Mouse (Mus musculus): ENCODE data around the gene Chchd4. TPM values are rescaled to one million over a fixed set of nuclear protein-coding genes. Genes with fewer than 3 reads are reported as not detected.
"Not testable (repeated sequence)": the region's sequence is repeated elsewhere in the genome, so short reads cannot be mapped to it uniquely, and the experiment has no call there.

The Chchd4 gene
- polyA plus RNA-seq, 1 experiment from 2014 or later, result 4.3 TPM

- H3K4me3 ChIP-seq (ENCODE audit: inconsistent target), result no peak overlapping the region
- no peak overlapping the region for H3K27ac ChIP-seq
- H3K36me3 ChIP-seq (ENCODE audit: inconsistent target), result peaks cover 21% of the 10 kb centered on the region
- H3K79me2 ChIP-seq (ENCODE audit: inconsistent target), result no peaks in the 10 kb centered on the region
- WGBS (ENCODE audit: missing documents), result 90% methylated on average over 6 of the region's 6 CpGs
Measured at GRCm38 (mm10) chr6:91491004-91491403, 17.7 kb upstream of the Chchd4 start.

GRCm38 (mm10) chr6:91489872-91490271 lies 16.5 kb upstream of the Chchd4 start:
- H3K36me3 ChIP-seq (ENCODE audit: inconsistent target), result peaks cover 27% of the 10 kb centered on the region
- H3K79me2 ChIP-seq (ENCODE audit: inconsistent target), result no peaks in the 10 kb centered on the region
- H3K27ac ChIP-seq, result no peak overlapping the region; the same call in 1 of the 2 replicates
- no peak overlapping the region for H3K4me3 ChIP-seq (ENCODE audit: inconsistent target)
- 80% methylated on average over 10 of the region's 10 CpGs for WGBS (ENCODE audit: missing documents)

GRCm38 (mm10) chr6:91488496-91489212 lies 15.3 kb upstream of the Chchd4 start:
- H3K36me3 ChIP-seq (ENCODE audit: inconsistent target), result peaks cover 30% of the 10 kb centered on the region
- WGBS (ENCODE audit: missing documents), result 41% methylated on average over 9 of the region's 9 CpGs
- H3K4me3 ChIP-seq (ENCODE audit: inconsistent target), result no peak overlapping the region
- no peaks in the 10 kb centered on the region for H3K79me2 ChIP-seq (ENCODE audit: inconsistent target)
- H3K27ac ChIP-seq, result peak overlapping the region; percentile 61

GRCm38 (mm10) chr6:91486736-91487453 lies 13.5 kb upstream of the Chchd4 start:
- H3K36me3 ChIP-seq (ENCODE audit: inconsistent target), result peaks cover 43% of the 10 kb centered on the region
- H3K27ac ChIP-seq, result no peak overlapping the region
- WGBS (ENCODE audit: missing documents), result 96% methylated on average over 15 of the region's 15 CpGs

GRCm38 (mm10) chr6:91483371-91483770 lies 10.0 kb upstream of the Chchd4 start:
- no peak overlapping the region for H3K27ac ChIP-seq
- 53% methylated on average over 2 of the region's 2 CpGs for WGBS (ENCODE audit: missing documents)
- no peak overlapping the region for H3K4me3 ChIP-seq (ENCODE audit: inconsistent target)
- peaks cover 78% of the 10 kb centered on the region for H3K36me3 ChIP-seq (ENCODE audit: inconsistent target)
- H3K79me2 ChIP-seq (ENCODE audit: inconsistent target), result no peaks in the 10 kb centered on the region

More at GRCm38 (mm10) chr6:91486736-91487453, 13.5 kb upstream of the Chchd4 start:
- H3K4me3 ChIP-seq (ENCODE audit: inconsistent target), result no peak overlapping the region
- H3K79me2 ChIP-seq (ENCODE audit: inconsistent target), result no peaks in the 10 kb centered on the region

GRCm38 (mm10) chr6:91476541-91476940 lies 3.2 kb upstream of the Chchd4 start:
- Histone ChIP-seq H3K36me3 (ENCODE audit: inconsistent target) (peaks cover 44% of the 10 kb centered on the region), H3K27ac (no peak overlapping the region), H3K79me2 (ENCODE audit: inconsistent target) (peaks cover 49% of the 10 kb centered on the region), H3K4me3 (ENCODE audit: inconsistent target) (no peak overlapping the region)
- WGBS (ENCODE audit: missing documents), result 100% methylated on average over 2 of the region's 2 CpGs

GRCm38 (mm10) chr6:91474441-91475190 lies 1.3 kb upstream of the Chchd4 start:
- Histone ChIP-seq H3K36me3 (ENCODE audit: inconsistent target) (peaks cover 25% of the 10 kb centered on the region), H3K79me2 (ENCODE audit: inconsistent target) (peaks cover 68% of the 10 kb centered on the region), H3K27ac (peak overlapping the region; percentile 58), H3K4me3 (ENCODE audit: inconsistent target) (peak overlapping the region; percentile 98)
- 55% methylated on average over 9 of the region's 9 CpGs for WGBS (ENCODE audit: missing documents)

- Histone ChIP-seq H3K36me3 (ENCODE audit: inconsistent target) (peaks cover 18% of the 10 kb centered on the region), H3K27ac (peak overlapping the region; percentile 58), H3K79me2 (ENCODE audit: inconsistent target) (peaks cover 75% of the 10 kb centered on the region), H3K4me3 (ENCODE audit: inconsistent target) (peak overlapping the region; percentile 98)
- WGBS (ENCODE audit: missing documents), result 1% methylated on average over 26 of the region's 27 CpGs
Measured at GRCm38 (mm10) chr6:91473805-91474440, 577 bp upstream of the Chchd4 start.

- peak overlapping the region; percentile 36 for H3K27ac ChIP-seq
- H3K4me3 ChIP-seq (ENCODE audit: inconsistent target), result peak overlapping the region; percentile 98
- H3K79me2 ChIP-seq (ENCODE audit: inconsistent target), result peaks cover 82% of the 10 kb centered on the region
- WGBS (ENCODE audit: missing documents), result 21% methylated on average over 6 of the region's 6 CpGs
- H3K36me3 ChIP-seq (ENCODE audit: inconsistent target), result peaks cover 7% of the 10 kb centered on the region
Measured at GRCm38 (mm10) chr6:91472319-91472718, 1.0 kb downstream of the Chchd4 start.

- not testable (repeated sequence) for H3K27ac ChIP-seq; H3K4me3 ChIP-seq (ENCODE audit: inconsistent target)
Measured at GRCm38 (mm10) chr6:91471427-91471826, 1.9 kb downstream of the Chchd4 start.

GRCm38 (mm10) chr6:91470712-91471111 lies 2.6 kb downstream of the Chchd4 start:
- 89% methylated on average over 2 of the region's 2 CpGs for WGBS (ENCODE audit: missing documents)
- Histone ChIP-seq H3K36me3 (ENCODE audit: inconsistent target) (peaks cover 18% of the 10 kb centered on the region), H3K27ac (no peak overlapping the region), H3K79me2 (ENCODE audit: inconsistent target) (peaks cover 67% of the 10 kb centered on the region), H3K4me3 (ENCODE audit: inconsistent target) (no peak overlapping the region)

More at GRCm38 (mm10) chr6:91471427-91471826, 1.9 kb downstream of the Chchd4 start:
- WGBS (ENCODE audit: missing documents), result 100% methylated on average over 2 of the region's 3 CpGs
- H3K36me3 ChIP-seq (ENCODE audit: inconsistent target), result peaks cover 12% of the 10 kb centered on the region
- H3K79me2 ChIP-seq (ENCODE audit: inconsistent target), result peaks cover 74% of the 10 kb centered on the region

GRCm38 (mm10) chr6:91467106-91467505 lies 6.2 kb downstream of the Chchd4 start:
- Histone ChIP-seq H3K36me3 (ENCODE audit: inconsistent target) (peaks cover 31% of the 10 kb centered on the region), H3K4me3 (ENCODE audit: inconsistent target) (no peak overlapping the region), H3K27ac (no peak overlapping the region), H3K79me2 (ENCODE audit: inconsistent target) (peaks cover 39% of the 10 kb centered on the region)
- 91% methylated on average over 1 of the region's 1 CpGs for WGBS (ENCODE audit: missing documents)

- no peak overlapping the region for H3K4me3 ChIP-seq (ENCODE audit: inconsistent target)
- H3K79me2 ChIP-seq (ENCODE audit: inconsistent target), result peaks cover 25% of the 10 kb centered on the region
- WGBS (ENCODE audit: missing documents), result 94% methylated on average over 2 of the region's 2 CpGs
- H3K36me3 ChIP-seq (ENCODE audit: inconsistent target), result peaks cover 31% of the 10 kb centered on the region
- no peak overlapping the region for H3K27ac ChIP-seq
Measured at GRCm38 (mm10) chr6:91465756-91466155, 7.6 kb downstream of the Chchd4 start.

GRCm38 (mm10) chr6:91459471-91459870 lies 13.9 kb downstream of the Chchd4 start:
- H3K27ac ChIP-seq, result no peak overlapping the region
- H3K4me3 ChIP-seq (ENCODE audit: inconsistent target), result no peak overlapping the region
- H3K36me3 ChIP-seq (ENCODE audit: inconsistent target), result peaks cover 2% of the 10 kb centered on the region; the same call in 1 of the 2 replicates
- no peaks in the 10 kb centered on the region for H3K79me2 ChIP-seq (ENCODE audit: inconsistent target)
- 73% methylated on average over 1 of the region's 1 CpGs for WGBS (ENCODE audit: missing documents)

Data from macrophage (primary cell).